Mouse (Mus musculus): Measurements from ENCODE around the gene Taf3.

DNA sequence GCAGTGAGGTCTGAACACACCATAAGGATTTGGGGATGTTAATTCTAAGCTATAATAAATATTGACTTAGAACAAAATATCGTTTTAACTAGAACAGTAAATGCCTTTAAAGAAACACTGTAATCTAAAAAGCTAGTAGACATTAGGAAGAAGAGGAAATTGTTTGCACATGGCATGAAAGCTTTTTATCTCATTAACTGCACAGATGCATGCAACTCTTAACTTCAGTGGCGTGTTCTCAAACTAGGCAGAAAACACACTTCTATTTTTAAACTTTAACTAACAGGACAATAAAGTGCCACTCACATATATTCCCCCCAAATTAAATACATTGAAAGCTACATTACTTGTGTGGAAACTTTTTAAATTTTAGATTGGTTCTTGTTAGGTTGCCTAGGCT lies 91.8 kb downstream of the Taf3 start:
- no peak for TF ChIP-seq CTCF (IDR thresholded peaks at IDR 0.05; ENCODE audit: borderline replicate concordance, insufficient read depth, low read depth, low read length)
- TF ChIP-seq POLR2A (IDR thresholded peaks at IDR 0.05; ENCODE audit: borderline replicate concordance, insufficient read depth, low read length) = no peak

Measured in cerebellum, adult 2 months (tissue).